Mouse (Mus musculus): Measurements from ENCODE around the gene Nlrc5. TPM values are rescaled to one million over a fixed set of nuclear protein-coding genes. Genes with fewer than 3 reads are reported as not detected.

Gene Nlrc5
- polyA plus RNA-seq (2012; rRNA removed): 1.5 and 2.5 TPM in 2 replicates

DNA sequence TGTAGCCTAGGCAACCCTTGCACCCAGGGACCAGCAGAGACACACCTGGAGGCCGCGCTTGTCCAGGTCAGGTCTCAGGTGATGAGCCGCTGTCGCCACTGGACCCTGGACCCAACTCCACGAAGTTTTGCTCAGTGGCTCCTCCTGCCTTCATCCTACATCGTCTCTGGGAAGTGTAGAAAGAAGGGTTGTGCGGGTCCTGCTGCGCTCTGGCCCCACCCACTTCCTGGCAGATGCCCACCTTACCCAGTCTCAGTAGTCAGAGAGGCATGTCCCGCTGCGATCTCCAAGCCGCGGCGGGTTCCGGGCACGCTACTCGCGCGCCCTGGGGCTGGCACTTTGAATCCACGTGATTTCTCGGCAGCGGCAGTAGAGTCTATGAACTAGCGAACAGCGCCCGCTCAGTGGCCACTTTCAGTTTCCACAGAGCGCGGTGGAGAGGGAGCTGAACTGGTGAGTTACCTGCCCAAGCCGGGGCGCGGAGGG, at the start of gene Nlrc5:
TSS of gene Nlrc5 (plus strand) at position 376 of the 486 bp plus-strand sequence.

DNA sequence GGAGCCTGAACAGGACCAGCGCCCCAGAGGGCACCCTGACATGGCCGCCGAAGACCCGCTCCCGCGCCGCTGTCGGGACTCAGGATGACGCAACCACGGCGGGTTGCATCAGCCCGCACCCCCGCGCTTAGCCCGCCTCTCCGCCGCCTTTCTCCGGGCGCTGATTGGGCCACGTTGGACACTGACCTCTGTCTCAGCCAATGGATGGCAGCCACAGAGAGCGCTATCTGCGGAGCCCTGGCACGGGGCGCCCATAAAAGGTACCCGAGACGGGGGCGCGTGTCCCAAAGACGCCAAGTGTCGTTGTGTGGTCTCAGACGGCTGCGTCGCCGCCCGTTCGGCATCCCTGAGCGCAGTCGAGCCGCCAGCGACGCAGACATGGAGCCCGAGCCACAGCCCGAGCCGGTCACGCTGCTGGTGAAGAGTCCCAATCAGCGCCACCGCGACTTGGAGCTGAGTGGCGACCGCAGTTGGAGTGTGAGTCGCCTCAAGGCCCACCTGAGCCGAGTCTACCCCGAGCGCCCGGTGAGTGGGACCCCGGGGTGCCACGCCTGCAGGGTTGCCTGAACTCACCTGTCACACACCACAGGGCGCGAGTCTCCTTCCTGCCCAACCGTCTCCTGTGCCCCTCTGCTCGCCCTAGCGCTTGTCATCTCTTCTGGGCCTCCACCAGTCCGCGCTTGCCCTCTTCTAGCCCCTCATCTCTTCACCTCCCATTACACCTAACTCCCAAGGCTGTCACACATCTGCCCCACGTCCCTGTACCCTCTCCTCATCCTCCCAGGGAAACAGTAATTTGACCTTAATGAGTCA, 47.7 kb upstream of the Nlrc5 start, which contains the start of gene Herpud1:
TSS of gene Herpud1 (plus strand) at position 225 of the 813 bp plus-strand sequence.

GRCm38 (mm10) chr8:94532873-94533671, 98.9 kb downstream of the Nlrc5 start, which contains the start of gene Cpne2:
Gene Cpne2 (plus strand): TSS chr8:94532990.

Other genes starting within 250 kb of the Nlrc5 start
- gene Nup93, start 219.8 kb upstream of the Nlrc5 start, polyA plus RNA-seq (2012; rRNA removed): 13.2 and 14.5 TPM in 2 replicates
- 1.1 and 1.4 TPM in 2 replicates for gene Slc12a3, start 105.2 kb upstream of the Nlrc5 start, polyA plus RNA-seq (2012; rRNA removed)
- 225 and 236 TPM in 2 replicates for gene Herpud1, start 47.9 kb upstream of the Nlrc5 start, polyA plus RNA-seq (2012; rRNA removed)
- 5.0 TPM in 2 replicates for gene Cpne2, start 98.6 kb downstream of the Nlrc5 start, polyA plus RNA-seq (2012; rRNA removed)
- 5.2 TPM in 2 replicates for gene Rspry1, start 167.6 kb downstream of the Nlrc5 start, polyA plus RNA-seq (2012; rRNA removed)
- 12.8 and 14.2 TPM in 2 replicates for gene Fam192a, start 167.6 kb downstream of the Nlrc5 start, polyA plus RNA-seq (2012; rRNA removed)
- 13.0 and 13.5 TPM in 2 replicates for gene Arl2bp, start 232.2 kb downstream of the Nlrc5 start, polyA plus RNA-seq (2012; rRNA removed)